In genomic region chr17:4177485-4178150, GRCm38 (mm10) we compare ENCODE assay signal across 11 mouse cellular contexts.
DNase-seq lines count a peak whose midpoint lies in the region; ATAC-seq and TF ChIP-seq lines count a peak whose summit lies in the region.
"Had no signal": no experiment of that assay in that cellular context is flagged by ENCODE, and none has a peak within 500 bp of the region (broad histone marks: within the 10 kb centered on the region; RNA-seq: fewer than 3 reads in every experiment).

No protein-coding gene starts in this region.

- H3K4me2 ChIP-seq in lung, postnatal 0 days (replicated peaks; ENCODE audit: low read depth, low read length) = no peak overlapping the region; the same call in 1 of the 2 replicates
- peak overlapping the region; percentile 19; the same call in 1 of the 2 replicates for H3K4me2 ChIP-seq in forebrain, embryonic 15.5 days (replicated peaks)
- H3K4me2 ChIP-seq: heart, embryonic 11.5 days had no signal

- peak; percentile 32 for DNase-seq in lung, postnatal 0 days (ENCODE audit: low spot score)
- DNase-seq in lung, postnatal 10 days = no peak
- peak; percentile 13 to 30 for DNase-seq in kidney, adult 8-10 months
- DNase-seq in retina, embryonic 14.5 days (ENCODE audit: low spot score) = peak; percentile 39
- DNase-seq in adrenal gland, postnatal 25 days = no peak
- DNase-seq in gastrocnemius, postnatal 10 days = no peak
- DNase-seq: embryo, embryonic 11 days; right cerebral cortex, postnatal 4 days had no signal

- H3K36me3 ChIP-seq in lung, postnatal 0 days (ENCODE audit: insufficient read depth, low read length) = no peaks in the 10 kb centered on the region
- no peaks in the 10 kb centered on the region for H3K36me3 ChIP-seq in forebrain, embryonic 15.5 days

- H3K27ac ChIP-seq in lung, postnatal 0 days (ENCODE audit: low read length) = no peak overlapping the region
- H3K27ac ChIP-seq in forebrain, embryonic 15.5 days (replicated peaks) = peak overlapping the region; percentile 35; the same call in 1 of the 2 replicates
- H3K27ac ChIP-seq: liver, embryonic 14.5 days had no signal

- H3K4me1 ChIP-seq in lung, postnatal 0 days (ENCODE audit: insufficient read depth, low read depth, low read length) = no peaks in the 10 kb centered on the region
- H3K4me1 ChIP-seq in forebrain, embryonic 15.5 days = peaks cover 14% of the 10 kb centered on the region; the same call in 1 of the 2 replicates

- TF ChIP-seq EP300 in lung, postnatal 0 days (IDR thresholded peaks at IDR 0.05) = no peak

- no peaks in the 10 kb centered on the region for H3K27me3 ChIP-seq in lung, postnatal 0 days (replicated peaks; ENCODE audit: insufficient read depth, low read length)
- peaks cover 9% of the 10 kb centered on the region; the same call in 1 of the 2 replicates for H3K27me3 ChIP-seq in forebrain, embryonic 15.5 days

- no peak for TF ChIP-seq CTCF in lung, postnatal 0 days (IDR thresholded peaks at IDR 0.05)

- no peak overlapping the region for H3K4me3 ChIP-seq in lung, postnatal 0 days (ENCODE audit: low read depth, low read length)
- H3K4me3 ChIP-seq in forebrain, embryonic 15.5 days = no peak overlapping the region

- H3K9ac ChIP-seq in lung, postnatal 0 days (replicated peaks; ENCODE audit: low read depth) = no peak overlapping the region
- H3K9ac ChIP-seq in forebrain, embryonic 15.5 days (replicated peaks) = no peak overlapping the region
- H3K9ac ChIP-seq: liver, embryonic 14.5 days had no signal

- peak; percentile 47 for ATAC-seq in lung, postnatal 0 days
- ATAC-seq in forebrain, embryonic 15.5 days (replicated peaks) = peak; percentile 92

- no peaks in the 10 kb centered on the region for H3K9me3 ChIP-seq in lung, postnatal 0 days (ENCODE audit: low read length)
- no peaks in the 10 kb centered on the region for H3K9me3 ChIP-seq in forebrain, embryonic 15.5 days

- WGBS in lung, postnatal 0 days = 28% methylated on average over 9 of the region's 9 CpGs
- 14% methylated on average over 9 of the region's 9 CpGs for WGBS in forebrain, embryonic 15.5 days

Comparison
In these comparisons a context has a peak if more than half of its experiments do, and no peak if none do; other contexts are left out.
1. DNase-seq: peak in lung, postnatal 0 days (single experiment), kidney, adult 8-10 months (2 of 2) and retina, embryonic 14.5 days (single experiment); none in lung, postnatal 10 days (single experiment), adrenal gland, postnatal 25 days (single experiment) and gastrocnemius, postnatal 10 days (single experiment).